ENCODE assay signal across 29 mouse cellular contexts in the genomic region with DNA sequence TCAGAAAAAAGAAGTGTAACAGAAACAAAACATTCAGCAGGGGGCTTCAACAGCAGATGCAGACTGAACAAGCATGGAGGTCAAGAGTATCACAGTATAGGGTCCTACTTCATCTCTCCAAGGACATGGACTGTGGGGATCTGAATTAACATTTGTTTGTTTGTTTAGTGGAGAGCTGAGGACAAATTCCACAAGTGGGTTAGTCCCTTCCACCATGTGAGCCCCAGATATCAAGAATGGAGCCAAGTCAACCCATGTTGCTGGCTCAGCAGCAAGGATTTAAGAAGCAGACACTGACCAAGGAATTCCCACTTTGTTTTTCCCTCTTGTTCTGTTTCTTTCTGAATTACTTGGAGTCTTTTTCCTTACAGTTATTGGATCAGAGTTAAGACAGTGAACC.
"Had no signal": no experiment of that assay in that cellular context is flagged by ENCODE, and none has a peak within 500 bp of the region (broad histone marks: within the 10 kb centered on the region; RNA-seq: fewer than 3 reads in every experiment).

No protein-coding gene starts in this region.

- ATAC-seq: lung, postnatal 0 days; midbrain, embryonic 13.5 days; midbrain, embryonic 16.5 days had no signal

- H3K27me3 ChIP-seq: limb, embryonic 12.5 days; limb, embryonic 13.5 days; limb, embryonic 15.5 days; liver, embryonic 13.5 days; liver, embryonic 15.5 days; lung, embryonic 15.5 days; megakaryocyte, embryonic 14.5 days; midbrain, embryonic 12.5 days; midbrain, embryonic 13.5 days; neural tube, embryonic 12.5 days; neural tube, embryonic 13.5 days had no signal

- DNase-seq: left cerebral cortex, postnatal 4 days; liver, embryonic 13.5 days; lung, adult 18-20 months; lung, adult 2 months; lung, embryonic 14.5 days; lung, postnatal 10 days; lung, postnatal 14 days; lung, postnatal 36 days; lung, postnatal 4 days; midbrain, embryonic 14.5 days had no signal

- H3K4me2 ChIP-seq: limb, embryonic 12.5 days; limb, embryonic 13.5 days; limb, embryonic 15.5 days; liver, embryonic 11.5 days; liver, embryonic 13.5 days; liver, embryonic 15.5 days; lung, embryonic 14.5 days; lung, embryonic 15.5 days; midbrain, embryonic 12.5 days; midbrain, embryonic 13.5 days; neural tube, embryonic 12.5 days; neural tube, embryonic 13.5 days had no signal

- H3K9me3 ChIP-seq: limb, embryonic 10.5 days; limb, embryonic 12.5 days; limb, embryonic 13.5 days; limb, embryonic 15.5 days; liver, embryonic 13.5 days; liver, embryonic 15.5 days; lung, embryonic 15.5 days; megakaryocyte, embryonic 14.5 days; midbrain, embryonic 10.5 days; midbrain, embryonic 12.5 days; midbrain, embryonic 13.5 days; neural tube, embryonic 12.5 days; neural tube, embryonic 13.5 days had no signal

- H3K4me3 ChIP-seq: left cerebral cortex, adult 2 months; limb, embryonic 10.5 days; limb, embryonic 12.5 days; limb, embryonic 13.5 days; limb, embryonic 15.5 days; liver, embryonic 13.5 days; liver, embryonic 15.5 days; lung, embryonic 15.5 days; megakaryocyte, embryonic 14.5 days; midbrain, embryonic 10.5 days; midbrain, embryonic 12.5 days; midbrain, embryonic 13.5 days; myocyte; neural tube, embryonic 12.5 days; neural tube, embryonic 13.5 days had no signal

- H3K27ac ChIP-seq: left cerebral cortex, adult 2 months; limb, embryonic 10.5 days; limb, embryonic 12.5 days; limb, embryonic 13.5 days; limb, embryonic 15.5 days; liver, embryonic 13.5 days; liver, embryonic 14.5 days; liver, embryonic 15.5 days; lung, embryonic 15.5 days; macrophage; midbrain, embryonic 10.5 days; midbrain, embryonic 12.5 days; midbrain, embryonic 13.5 days; neural tube, embryonic 12.5 days; neural tube, embryonic 13.5 days had no signal

- H3K9ac ChIP-seq: limb, embryonic 12.5 days; limb, embryonic 13.5 days; limb, embryonic 15.5 days; liver, embryonic 13.5 days; liver, embryonic 14.5 days; liver, embryonic 15.5 days; lung, embryonic 14.5 days; lung, embryonic 15.5 days; midbrain, embryonic 12.5 days; midbrain, embryonic 13.5 days; neural tube, embryonic 12.5 days; neural tube, embryonic 13.5 days had no signal

- H3K4me1 ChIP-seq: limb, embryonic 13.5 days; lung, embryonic 15.5 days had no signal
